Mouse (Mus musculus) CH12.LX (cell line): ENCODE results near the gene Zcchc10. TPM values are rescaled to one million over a fixed set of nuclear protein-coding genes. Genes with fewer than 3 reads are reported as not detected.
A peak's percentile ranks its signal among the peaks of the same experiment; 100 is the strongest.

ENCODE experiments used
- DNase-seq: peaks from one replicate; pipeline ENCODE4 v3.0.0-alpha.2; 2013; ENCODE audit errors: extremely low read depth
- H3K27ac ChIP-seq: 2 replicates; pipeline ENCODE4 v1.5.1; 2012; ENCODE audit warnings: low read depth, mild to moderate bottlenecking, control low read depth, moderate library complexity; ENCODE audit not compliant: insufficient read depth
- H3K27me3 ChIP-seq: replicated peaks from 2 replicates; pipeline ENCODE3; 2012; ENCODE audit warnings: inconsistent platforms
- H3K36me3 ChIP-seq, 2 experiments: replicated peaks in 1 of 2; 2 replicates each; pipeline versions ENCODE3 to v1.6.1; 2012; ENCODE audit warnings: inconsistent platforms in 1 of 2, low read length in 1 of 2, mild to moderate bottlenecking in 1 of 2, mixed read lengths in 1 of 2, moderate library complexity in 1 of 2; ENCODE audit not compliant: control insufficient read depth in 1 of 2, insufficient read depth in 1 of 2
- H3K4me1 ChIP-seq, 2 experiments: 2 replicates each; pipeline ENCODE4 v1.6.1; 2012; ENCODE audit warnings: inconsistent platforms in 1 of 2, moderate library complexity in 1 of 2; ENCODE audit not compliant: insufficient read depth in 2 of 2, control insufficient read depth in 1 of 2
- H3K4me2 ChIP-seq: 2 replicates; pipeline ENCODE4 v1.6.1; 2012; ENCODE audit warnings: low read depth, mild to moderate bottlenecking, control low read depth; ENCODE audit not compliant: poor library complexity, insufficient read depth, severe bottlenecking
- H3K4me3 ChIP-seq, 3 experiments: fragments of 150-350 bp in 1 of 3; sonication (generic) in 1 of 3; replicated peaks in 1 of 3; 2 replicates each; pipeline versions ENCODE3 to v1.5.1; 2011 to 2012; ENCODE audit warnings: low read depth in 2 of 3, low read length in 2 of 3, mild to moderate bottlenecking in 2 of 3, moderate library complexity in 2 of 3, control low read depth in 1 of 3, improper control_type of control experiment in 1 of 3, inconsistent platforms in 1 of 3, mixed read lengths in 1 of 3; ENCODE audit not compliant: poor library complexity in 1 of 3
- H3K79me2 ChIP-seq: replicated peaks from 2 replicates; pipeline ENCODE4 v1.6.1; 2012; ENCODE audit warnings: mild to moderate bottlenecking, moderate library complexity; ENCODE audit not compliant: control insufficient read depth, poor library complexity, insufficient read depth, severe bottlenecking; ENCODE audit errors: extremely low read depth
- H3K9ac ChIP-seq: 2 replicates; pipeline ENCODE4 v1.6.1; 2012; ENCODE audit warnings: low read depth, mild to moderate bottlenecking, control low read depth, moderate library complexity; ENCODE audit not compliant: insufficient read depth
- H3K9me3 ChIP-seq: replicated peaks from 2 replicates; pipeline ENCODE3; 2012; ENCODE audit warnings: low read length, inconsistent platforms, mixed read lengths
- CTCF ChIP-seq, 2 experiments: IDR thresholded peaks in 1 of 2; conservative IDR thresholded peaks in 1 of 2; 2 replicates each; pipeline ENCODE4 v1.5.1; 2011 to 2012; ENCODE audit warnings: low read depth in 2 of 2, low read length in 2 of 2, improper control_type of control experiment in 1 of 2, inconsistent platforms in 1 of 2, mild to moderate bottlenecking in 1 of 2, moderate library complexity in 1 of 2
- E2F4 ChIP-seq: IDR thresholded peaks from 2 replicates; pipeline ENCODE4 v1.6.1; 2011; ENCODE audit warnings: low read depth, low read length, improper control_type of control experiment; ENCODE audit not compliant: insufficient replicate concordance
- ELF1 ChIP-seq: IDR thresholded peaks from 2 replicates; pipeline ENCODE4 v1.6.1; 2014; ENCODE audit warnings: low read depth, mild to moderate bottlenecking, inconsistent platforms, low read length, improper control_type of control experiment
- GABPA ChIP-seq: IDR thresholded peaks from 2 replicates; pipeline ENCODE4 v1.6.1; 2012; ENCODE audit warnings: low read depth, low read length, improper control_type of control experiment, inconsistent platforms; ENCODE audit not compliant: insufficient replicate concordance
- MXI1 ChIP-seq: IDR thresholded peaks from 2 replicates; pipeline ENCODE4 v1.6.1; 2011; ENCODE audit warnings: mild to moderate bottlenecking, low read depth, low read length, improper control_type of control experiment
- POLR2AphosphoS2 ChIP-seq: IDR thresholded peaks from 2 replicates; pipeline ENCODE4 v1.6.1; 2011; ENCODE audit warnings: low read depth, low read length, improper control_type of control experiment
- SMC3 ChIP-seq: IDR thresholded peaks from 2 replicates; pipeline ENCODE4 v1.6.1; 2011; ENCODE audit warnings: low read depth, low read length, improper control_type of control experiment
- UBTF ChIP-seq: IDR thresholded peaks from 2 replicates; pipeline ENCODE4 v1.6.1; 2012; ENCODE audit warnings: low read depth, mild to moderate bottlenecking, inconsistent platforms, low read length, improper control_type of control experiment, moderate library complexity
- USF1 ChIP-seq: IDR thresholded peaks from 2 replicates; pipeline ENCODE4 v1.6.1; 2014; ENCODE audit warnings: low read depth, mild to moderate bottlenecking, inconsistent platforms, low read length, improper control_type of control experiment
- ZKSCAN1 ChIP-seq: IDR thresholded peaks from 2 replicates; pipeline ENCODE4 v1.6.1; 2012; ENCODE audit warnings: low read depth, inconsistent platforms, low read length, improper control_type of control experiment, borderline replicate concordance
- ZNF384 ChIP-seq: IDR thresholded peaks from 2 replicates; pipeline ENCODE4 v1.6.1; 2012; ENCODE audit warnings: low read depth, low read length, improper control_type of control experiment, inconsistent platforms
- dilution Hi-C: fragments of 300-500 bp; cut with MboI; formaldehyde crosslinking; loops from 2 replicates; pipeline ENCODE4 v1.14.3; 2020; ENCODE audit warnings: low sequenced_read_pairs; ENCODE audit not compliant: extremely low pct_unique_long_range_greater_than_20kb, extremely low pct_ligation_motif_present
- in situ Hi-C: fragments of 300-500 bp; cut with MboI; formaldehyde crosslinking; loops from 3 replicates; pipeline ENCODE4 v1.14.3; 2019; ENCODE audit warnings: low sequenced_read_pairs, low pct_ligation_motif_present, low pct_unique_long_range_greater_than_20kb, mixed read lengths
- polyA plus RNA-seq: library from polyadenylated mRNA; unstranded; fragments of >175 nt; gene quantifications from 2 replicates; pipeline ENCODE4 v1.2.1, GENCODE M21; 2012; ENCODE audit warnings: low read depth; ENCODE audit not compliant: insufficient read length
- total RNA-seq, 2 experiments: library from RNA; depleted of rRNA; stranded (reverse); fragments of 300-350 nt in 1 of 2; fragments of >200 nt in 1 of 2; gene quantifications; 2 replicates each; pipeline ENCODE4 v1.2.3; 2012 to 2014

Zcchc10 gene
- total and polyA plus RNA-seq, 3 experiments: 4.9 to 72.4 (median 24.3) TPM

DNA sequence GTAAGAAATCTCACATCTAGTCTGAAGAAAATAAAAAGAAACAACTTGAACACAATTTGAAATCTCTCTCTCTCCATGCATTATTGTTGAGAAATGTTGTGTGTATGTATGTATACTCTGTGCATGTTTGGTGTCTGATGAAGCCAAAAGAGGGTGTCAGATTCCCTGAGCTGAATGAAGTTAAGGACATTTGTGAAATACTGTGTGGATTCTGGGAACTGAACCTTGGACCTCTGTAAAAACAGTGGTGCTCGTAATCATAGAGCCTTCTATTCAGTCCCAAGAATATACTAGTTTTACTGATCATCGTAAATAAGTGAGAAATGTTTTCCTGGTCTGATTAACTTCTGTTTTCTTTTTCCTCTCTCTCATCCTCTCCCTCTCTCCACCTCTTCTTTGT lies 42.6 kb downstream of the Zcchc10 start:
- no peak for TF ChIP-seq ZKSCAN1
- 0 out of 2 replicates have a peak, but pooled peaks have one; percentile 28 for TF ChIP-seq POLR2AphosphoS2
- H3K36me3 ChIP-seq: peaks cover 13 to 62% of the 10 kb centered on the region in 2 experiments
- in situ Hi-C loops (no loop called here), dilution Hi-C loops (no loop called here)
- no peaks in the 10 kb centered on the region for H3K9me3 ChIP-seq
- peaks cover 62% of the 10 kb centered on the region for H3K79me2 ChIP-seq
- H3K27ac ChIP-seq: no peak overlapping the region
- H3K4me1 ChIP-seq: peaks cover 0 to 4% of the 10 kb centered on the region in 2 experiments; a peak in 1 of 4 replicates
- no peak overlapping the region for H3K4me3 ChIP-seq
- DNase-seq: no peak
- H3K4me2 ChIP-seq: no peak overlapping the region
- no peaks in the 10 kb centered on the region for H3K27me3 ChIP-seq
- no peak overlapping the region for H3K9ac ChIP-seq

GRCm38 (mm10) chr11:53378918-53379317 lies 54.4 kb downstream of the Zcchc10 start:
- peaks cover 41 to 85% of the 10 kb centered on the region in 2 experiments for H3K36me3 ChIP-seq
- H3K27me3 ChIP-seq: no peaks in the 10 kb centered on the region
- TF ChIP-seq MXI1 (no peak), SMC3 (no peak), ZNF384 (no peak), ZKSCAN1 (no peak), ELF1 (no peak), E2F4 (no peak), CTCF (conservative IDR thresholded peaks at IDR 0.05 in 1 of 2, IDR thresholded peaks at IDR 0.05 in 1 of 2; ENCODE audit: low read depth in 2 of 2, low read length in 2 of 2) (no peak), UBTF (no peak), GABPA (no peak), USF1 (no peak)
- H3K4me1 ChIP-seq: peaks cover 0 to 6% of the 10 kb centered on the region in 2 experiments; a peak in 1 of 4 replicates
- dilution Hi-C loops (no loop called here), in situ Hi-C loops (no loop called here)
- no peaks in the 10 kb centered on the region for H3K9me3 ChIP-seq
- H3K79me2 ChIP-seq: peaks cover 8% of the 10 kb centered on the region; the same call in 1 of the 2 replicates
- no peak overlapping the region for H3K9ac ChIP-seq
- H3K4me2 ChIP-seq: no peak overlapping the region
- no peak for DNase-seq
- no peak overlapping the region for H3K27ac ChIP-seq
- H3K4me3 ChIP-seq: no peak overlapping the region

Other genes with a start within 250 kb of the Zcchc10 start
- gene Hspa4, start 24.2 kb upstream of the Zcchc10 start, total RNA-seq (2012; rRNA removed): 184 and 238 TPM in 2 replicates
- gene Hspa4, start 24.2 kb upstream of the Zcchc10 start, total RNA-seq (2014; rRNA removed): 363 and 438 TPM in 2 replicates
- gene Hspa4, start 24.2 kb upstream of the Zcchc10 start, polyA plus RNA-seq: 529 and 585 TPM in 2 replicates
- gene Aff4, start 26.2 kb downstream of the Zcchc10 start, total RNA-seq (2012; rRNA removed): 19.8 and 24.0 TPM in 2 replicates
- 22.1 and 25.7 TPM in 2 replicates for gene Aff4, start 26.2 kb downstream of the Zcchc10 start, total RNA-seq (2014; rRNA removed)
- 50.6 and 51.4 TPM in 2 replicates for gene Aff4, start 26.2 kb downstream of the Zcchc10 start, polyA plus RNA-seq
- gene Leap2, start 98.5 kb downstream of the Zcchc10 start, total RNA-seq (2012; rRNA removed): not detected in 2 replicates
- gene Leap2, start 98.5 kb downstream of the Zcchc10 start, total RNA-seq (2014; rRNA removed): not detected in 2 replicates
- gene Leap2, start 98.5 kb downstream of the Zcchc10 start, polyA plus RNA-seq: not detected in 2 replicates
- gene Uqcrq, start 106.2 kb downstream of the Zcchc10 start, total RNA-seq (2012; rRNA removed): 103 and 120 TPM in 2 replicates
- 136 and 168 TPM in 2 replicates for gene Uqcrq, start 106.2 kb downstream of the Zcchc10 start, total RNA-seq (2014; rRNA removed)
- 642 and 765 TPM in 2 replicates for gene Uqcrq, start 106.2 kb downstream of the Zcchc10 start, polyA plus RNA-seq
- 0.13 TPM in 2 replicates for gene Gdf9, start 106.3 kb downstream of the Zcchc10 start, total RNA-seq (2012; rRNA removed)
- 0.16 TPM in 1 of 2 replicates, not detected in the other for gene Gdf9, start 106.3 kb downstream of the Zcchc10 start, total RNA-seq (2014; rRNA removed)
- not detected in 2 replicates for gene Gdf9, start 106.3 kb downstream of the Zcchc10 start, polyA plus RNA-seq
- gene Gm10447, start 132.4 kb downstream of the Zcchc10 start, total RNA-seq (2012; rRNA removed): not detected in 2 replicates
- gene Gm10447, start 132.4 kb downstream of the Zcchc10 start, total RNA-seq (2014; rRNA removed): not detected in 2 replicates
- gene Gm10447, start 132.4 kb downstream of the Zcchc10 start, polyA plus RNA-seq: not detected in 2 replicates
- gene Shroom1, start 132.5 kb downstream of the Zcchc10 start, total RNA-seq (2012; rRNA removed): not detected in 2 replicates
- not detected in 2 replicates for gene Shroom1, start 132.5 kb downstream of the Zcchc10 start, total RNA-seq (2014; rRNA removed)
- not detected in 2 replicates for gene Shroom1, start 132.5 kb downstream of the Zcchc10 start, polyA plus RNA-seq
- not detected in 2 replicates for gene Gm9837, start 145.8 kb downstream of the Zcchc10 start, total RNA-seq (2012; rRNA removed)
- gene Gm9837, start 145.8 kb downstream of the Zcchc10 start, total RNA-seq (2014; rRNA removed): not detected in 2 replicates
- not detected in 2 replicates for gene Gm9837, start 145.8 kb downstream of the Zcchc10 start, polyA plus RNA-seq
- not detected in 2 replicates for gene Gm9945, start 155.5 kb downstream of the Zcchc10 start, total RNA-seq (2012; rRNA removed)
- gene Gm9945, start 155.5 kb downstream of the Zcchc10 start, total RNA-seq (2014; rRNA removed): not detected in 2 replicates
- gene Gm9945, start 155.5 kb downstream of the Zcchc10 start, polyA plus RNA-seq: not detected in 2 replicates
- not detected in 2 replicates for gene Sowaha, start 155.6 kb downstream of the Zcchc10 start, total RNA-seq (2012; rRNA removed)
- gene Sowaha, start 155.6 kb downstream of the Zcchc10 start, total RNA-seq (2014; rRNA removed): not detected in 2 replicates
- gene Sowaha, start 155.6 kb downstream of the Zcchc10 start, polyA plus RNA-seq: not detected in 2 replicates
- gene Sept8, start 194.6 kb downstream of the Zcchc10 start, total RNA-seq (2012; rRNA removed): 14.9 and 21.9 TPM in 2 replicates
- 8.2 and 8.5 TPM in 2 replicates for gene Sept8, start 194.6 kb downstream of the Zcchc10 start, total RNA-seq (2014; rRNA removed)
- gene Sept8, start 194.6 kb downstream of the Zcchc10 start, polyA plus RNA-seq: 15.2 and 15.3 TPM in 2 replicates
- gene Kif3a, start 242.7 kb downstream of the Zcchc10 start, total RNA-seq (2012; rRNA removed): 11.3 and 18.3 TPM in 2 replicates
- 7.7 and 8.9 TPM in 2 replicates for gene Kif3a, start 242.7 kb downstream of the Zcchc10 start, total RNA-seq (2014; rRNA removed)
- 26.5 and 27.9 TPM in 2 replicates for gene Kif3a, start 242.7 kb downstream of the Zcchc10 start, polyA plus RNA-seq